Mouse (Mus musculus) midbrain, embryonic 10.5 days (tissue): ENCODE data around the gene Purb. TPM values are rescaled to one million over a fixed set of nuclear protein-coding genes. Genes with fewer than 3 reads are reported as not detected.

Source experiments
- DNase-seq: peaks from one replicate; pipeline ENCODE4 v3.0.0-alpha.2; 2017; ENCODE audit warnings: low spot score
- H3K27ac ChIP-seq: fragments of 300-500 bp; sonication (generic); replicated peaks from 2 replicates; pipeline ENCODE4 v1.5.1; 2016; ENCODE audit warnings: mild to moderate bottlenecking
- H3K27me3 ChIP-seq: fragments of 300-500 bp; sonication (generic); 2 replicates; pipeline ENCODE4 v1.6.1; 2016; ENCODE audit warnings: low read depth, mild to moderate bottlenecking; ENCODE audit not compliant: poor library complexity, severe bottlenecking
- H3K36me3 ChIP-seq: fragments of 300-500 bp; sonication (generic); 2 replicates; pipeline ENCODE4 v1.6.1; 2016; ENCODE audit warnings: mild to moderate bottlenecking, moderate library complexity
- H3K4me1 ChIP-seq: fragments of 300-500 bp; sonication (generic); 2 replicates; pipeline ENCODE4 v1.6.1; 2016
- H3K4me3 ChIP-seq: fragments of 300-500 bp; sonication (generic); 2 replicates; pipeline ENCODE4 v1.5.1; 2016; ENCODE audit warnings: mild to moderate bottlenecking, moderate library complexity
- H3K9me3 ChIP-seq: fragments of 300-500 bp; sonication (generic); replicated peaks from 2 replicates; pipeline ENCODE4 v1.6.1; 2016; ENCODE audit warnings: mild to moderate bottlenecking
- WGBS: fragments of 180-500 bp; shearing (Covaris S2); methylation state at CpG from one replicate; pipeline ENCODE4 v1.1.7; 2016; 5-methylcytosine and 5-hydroxymethylcytosine counted together
- polyA plus RNA-seq: library from polyadenylated mRNA; unstranded; fragments of >200 nt; fragmentation: Nextera tagmentation; extraction: Ambion mirVana; gene quantifications from 2 replicates; pipeline ENCODE4 v1.2.1, GENCODE M21; 2016

Purb gene
- polyA plus RNA-seq, 1 experiment from 2014 or later, result 15.5 TPM

- no peaks in the 10 kb centered on the region for H3K27me3 ChIP-seq
- no peak overlapping the region for H3K27ac ChIP-seq
- no peaks in the 10 kb centered on the region for H3K9me3 ChIP-seq
- H3K4me3 ChIP-seq, result no peak overlapping the region
- no peaks in the 10 kb centered on the region for H3K36me3 ChIP-seq
- DNase-seq, result no peak
- no peaks in the 10 kb centered on the region for H3K4me1 ChIP-seq
- WGBS, result 74% methylated on average over 3 of the region's 3 CpGs
Observed at GRCm38 (mm10) chr11:6504226-6504625, 28.5 kb upstream of the Purb start.

- no peaks in the 10 kb centered on the region for H3K9me3 ChIP-seq
- H3K4me1 ChIP-seq, result no peaks in the 10 kb centered on the region
- no peak overlapping the region for H3K4me3 ChIP-seq
- H3K27me3 ChIP-seq, result no peaks in the 10 kb centered on the region
- no peaks in the 10 kb centered on the region for H3K36me3 ChIP-seq
- DNase-seq, result no peak
- WGBS, result 95% methylated on average over 2 of the region's 2 CpGs
- no peak overlapping the region for H3K27ac ChIP-seq
Observed at GRCm38 (mm10) chr11:6502506-6502905, 26.8 kb upstream of the Purb start.

- Histone ChIP-seq H3K4me1 (no peaks in the 10 kb centered on the region), H3K9me3 (no peaks in the 10 kb centered on the region), H3K36me3 (no peaks in the 10 kb centered on the region), H3K27me3 (no peaks in the 10 kb centered on the region), H3K27ac (no peak overlapping the region), H3K4me3 (no peak overlapping the region)
- WGBS, result 83% methylated on average over 12 of the region's 12 CpGs
- no peak for DNase-seq
Observed at GRCm38 (mm10) chr11:6497311-6497948, 21.7 kb upstream of the Purb start.

GRCm38 (mm10) chr11:6489691-6490503, 14.2 kb upstream of the Purb start:
- H3K27me3 ChIP-seq, result no peaks in the 10 kb centered on the region
- no peaks in the 10 kb centered on the region for H3K36me3 ChIP-seq
- DNase-seq, result no peak
- H3K27ac ChIP-seq, result no peak overlapping the region
- no peaks in the 10 kb centered on the region for H3K9me3 ChIP-seq
- H3K4me1 ChIP-seq, result peaks cover 6% of the 10 kb centered on the region
- 66% methylated on average over 6 of the region's 6 CpGs for WGBS
- no peak overlapping the region for H3K4me3 ChIP-seq

GRCm38 (mm10) chr11:6489257-6489656, 13.5 kb upstream of the Purb start:
- Histone ChIP-seq H3K36me3 (no peaks in the 10 kb centered on the region), H3K27ac (no peak overlapping the region), H3K4me3 (no peak overlapping the region), H3K9me3 (no peaks in the 10 kb centered on the region), H3K4me1 (peaks cover 6% of the 10 kb centered on the region), H3K27me3 (no peaks in the 10 kb centered on the region)
- no peak for DNase-seq
- WGBS, result 86% methylated on average over 7 of the region's 7 CpGs

GRCm38 (mm10) chr11:6488041-6488684, 12.4 kb upstream of the Purb start:
- 95% methylated on average over 5 of the region's 5 CpGs for WGBS
- DNase-seq, result no peak
- Histone ChIP-seq H3K27me3 (no peaks in the 10 kb centered on the region), H3K9me3 (no peaks in the 10 kb centered on the region), H3K4me3 (no peak overlapping the region), H3K36me3 (no peaks in the 10 kb centered on the region), H3K27ac (no peak overlapping the region), H3K4me1 (peaks cover 6% of the 10 kb centered on the region)

GRCm38 (mm10) chr11:6487496-6487895, 11.8 kb upstream of the Purb start:
- WGBS, result 57% methylated on average over 7 of the region's 7 CpGs
- H3K4me1 ChIP-seq, result peaks cover 6% of the 10 kb centered on the region
- no peaks in the 10 kb centered on the region for H3K27me3 ChIP-seq
- no peaks in the 10 kb centered on the region for H3K9me3 ChIP-seq
- no peak for DNase-seq
- H3K27ac ChIP-seq, result no peak overlapping the region
- no peaks in the 10 kb centered on the region for H3K36me3 ChIP-seq
- H3K4me3 ChIP-seq, result no peak overlapping the region

- no peaks in the 10 kb centered on the region for H3K36me3 ChIP-seq
- H3K9me3 ChIP-seq, result no peaks in the 10 kb centered on the region
- no peak for DNase-seq
- H3K4me3 ChIP-seq, result no peak overlapping the region
- H3K4me1 ChIP-seq, result peaks cover 6% of the 10 kb centered on the region
- H3K27me3 ChIP-seq, result no peaks in the 10 kb centered on the region
- 70% methylated on average over 6 of the region's 6 CpGs for WGBS
- no peak overlapping the region for H3K27ac ChIP-seq
Observed at GRCm38 (mm10) chr11:6486916-6487315, 11.2 kb upstream of the Purb start.

- Histone ChIP-seq H3K27me3 (no peaks in the 10 kb centered on the region), H3K4me1 (peaks cover 6% of the 10 kb centered on the region), H3K27ac (no peak overlapping the region), H3K4me3 (no peak overlapping the region), H3K9me3 (no peaks in the 10 kb centered on the region), H3K36me3 (no peaks in the 10 kb centered on the region)
- 63% methylated on average over 3 of the region's 3 CpGs for WGBS
- no peak for DNase-seq
Observed at GRCm38 (mm10) chr11:6484244-6484959, 8.7 kb upstream of the Purb start.

GRCm38 (mm10) chr11:6483103-6483502, 7.4 kb upstream of the Purb start:
- H3K27ac ChIP-seq, result no peak overlapping the region

GRCm38 (mm10) chr11:6481669-6482185, 6.0 kb upstream of the Purb start:
- H3K27ac ChIP-seq, result no peak overlapping the region
- no peaks in the 10 kb centered on the region for H3K27me3 ChIP-seq
- 0 out of 2 replicates have a peak, but pooled peaks cover 2% of the 10 kb centered on the region for H3K4me1 ChIP-seq
- no peak for DNase-seq
- 76% methylated on average over 6 of the region's 6 CpGs for WGBS
- H3K36me3 ChIP-seq, result no peaks in the 10 kb centered on the region
- no peak overlapping the region for H3K4me3 ChIP-seq
- H3K9me3 ChIP-seq, result no peaks in the 10 kb centered on the region

More at GRCm38 (mm10) chr11:6483103-6483502, 7.4 kb upstream of the Purb start:
- H3K4me1 ChIP-seq, result peaks cover 6% of the 10 kb centered on the region
- no peaks in the 10 kb centered on the region for H3K9me3 ChIP-seq
- WGBS, result 91% methylated on average over 2 of the region's 2 CpGs
- no peaks in the 10 kb centered on the region for H3K27me3 ChIP-seq
- DNase-seq, result no peak
- H3K36me3 ChIP-seq, result no peaks in the 10 kb centered on the region
- H3K4me3 ChIP-seq, result no peak overlapping the region

- DNase-seq, result no peak
- no peaks in the 10 kb centered on the region for H3K27me3 ChIP-seq
- no peaks in the 10 kb centered on the region for H3K9me3 ChIP-seq
- H3K4me3 ChIP-seq, result no peak overlapping the region
- H3K36me3 ChIP-seq, result no peaks in the 10 kb centered on the region
- 87% methylated on average over 13 of the region's 13 CpGs for WGBS
- no peak overlapping the region for H3K27ac ChIP-seq
- 0 out of 2 replicates have a peak, but pooled peaks cover 2% of the 10 kb centered on the region for H3K4me1 ChIP-seq
Observed at GRCm38 (mm10) chr11:6480681-6481405, 5.1 kb upstream of the Purb start.
